Mouse (Mus musculus) G1E (cell line): Measurements from ENCODE around the gene Naif1. TPM values are rescaled to one million over a fixed set of nuclear protein-coding genes. Genes with fewer than 3 reads are reported as not detected.

ENCODE experiments used
- ATAC-seq: 2 replicates; pipeline ENCODE4 v1.8.0; 2016; ENCODE audit warnings: mild to moderate bottlenecking; ENCODE audit not compliant: insufficient number of reproducible peaks, poor library complexity, low FRiP score, severe bottlenecking; ENCODE audit errors: extremely low read depth
- DNase-seq: peaks from one replicate; pipeline ENCODE4 v3.0.0; 2012; ENCODE audit warnings: low spot score
- H3K27me3 ChIP-seq: 2 replicates; pipeline ENCODE4 v1.6.1; 2012; ENCODE audit warnings: mild to moderate bottlenecking, low read length, inconsistent platforms; ENCODE audit not compliant: insufficient read depth
- H3K36me3 ChIP-seq: replicated peaks from 2 replicates; pipeline ENCODE3; 2012; ENCODE audit warnings: mild to moderate bottlenecking, inconsistent platforms
- H3K4me1 ChIP-seq: 2 replicates; pipeline ENCODE4 v1.6.1; 2012; ENCODE audit warnings: low read depth, low read length, inconsistent platforms, mixed read lengths; ENCODE audit not compliant: insufficient read depth
- H3K4me3 ChIP-seq: 2 replicates; pipeline ENCODE4 v1.5.1; 2012; ENCODE audit warnings: low read depth, mild to moderate bottlenecking, inconsistent platforms, low read length, moderate library complexity, mixed read lengths
- H3K9me3 ChIP-seq: replicated peaks from 2 replicates; pipeline ENCODE4 v1.6.1; 2012; ENCODE audit warnings: inconsistent platforms
- CTCF ChIP-seq: IDR thresholded peaks from 2 replicates; pipeline ENCODE4 v1.5.1; 2012; ENCODE audit warnings: low read depth, low read length, inconsistent platforms, mixed read lengths
- GATA1 ChIP-seq: IDR thresholded peaks from 2 replicates; pipeline ENCODE4 v1.6.1; 2012; ENCODE audit warnings: borderline replicate concordance, low read length, inconsistent platforms, mixed read lengths
- GATA2 ChIP-seq: IDR thresholded peaks from 2 replicates; pipeline ENCODE4 v1.6.1; 2012; ENCODE audit warnings: low read depth, low read length, inconsistent platforms, borderline replicate concordance
- POLR2AphosphoS5 ChIP-seq: IDR thresholded peaks from 2 replicates; pipeline ENCODE4 v1.6.1; 2012; ENCODE audit warnings: low read depth, low read length, inconsistent platforms; ENCODE audit not compliant: insufficient replicate concordance
- TAL1 ChIP-seq: conservative IDR thresholded peaks from 2 replicates; pipeline ENCODE4 v1.6.1; 2012; ENCODE audit warnings: low read depth, low read length, inconsistent platforms, mixed read lengths
- polyA plus RNA-seq: library from polyadenylated mRNA; stranded (reverse); fragments of >175 nt; gene quantifications from 2 replicates; pipeline ENCODE4 v1.2.3, GENCODE M21; 2012
- total RNA-seq, 2 experiments: library from RNA; stranded (forward) in 1 of 2; stranded (reverse) in 1 of 2; fragments of 200-1000 nt in 1 of 2; fragments of >200 nt in 1 of 2; fragmentation: Nextera tagmentation in 1 of 2; gene quantifications; 2 replicates each; pipeline ENCODE4 v1.2.3; 2014 to 2017

Gene Naif1
- total and polyA plus RNA-seq, 3 experiments, result 3.9 to 6.9 (median 4.0) TPM

DNA sequence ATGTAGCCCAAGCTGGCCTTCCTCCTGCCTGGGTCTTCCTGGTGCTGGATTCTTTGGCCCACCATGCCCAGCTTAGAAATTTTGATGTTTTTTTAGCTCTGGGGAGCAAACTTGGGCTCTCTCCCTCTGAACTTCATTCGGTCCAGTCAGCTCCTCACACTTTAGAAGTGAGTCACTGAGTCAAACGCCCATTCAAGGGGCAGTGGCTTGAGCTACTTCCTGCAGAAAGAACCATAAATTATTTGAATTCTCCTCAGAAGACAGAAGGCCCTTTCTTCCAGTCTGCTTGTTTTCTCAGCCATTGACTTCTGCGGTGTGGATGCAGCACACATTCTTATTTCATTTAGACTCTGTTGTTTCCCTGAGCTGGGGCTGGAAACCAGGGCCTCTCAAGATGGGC lies 53.3 kb downstream of the Naif1 start:
- DNase-seq (no peak), ATAC-seq (no peak)
- no peaks in the 10 kb centered on the region for H3K36me3 ChIP-seq
- peaks cover 9% of the 10 kb centered on the region for H3K9me3 ChIP-seq
- TF ChIP-seq GATA1 (no peak), POLR2AphosphoS5 (no peak), GATA2 (no peak), TAL1 (no peak), CTCF (no peak)
- no peaks in the 10 kb centered on the region; the same call in 1 of the 2 replicates for H3K27me3 ChIP-seq
- H3K4me1 ChIP-seq, result peaks cover 62% of the 10 kb centered on the region
- no peak overlapping the region for H3K4me3 ChIP-seq

GRCm38 (mm10) chr2:32505536-32505935 lies 55.3 kb downstream of the Naif1 start:
- no peaks in the 10 kb centered on the region; the same call in 1 of the 2 replicates for H3K27me3 ChIP-seq
- H3K4me1 ChIP-seq, result peaks cover 59% of the 10 kb centered on the region
- no peak overlapping the region for H3K4me3 ChIP-seq
- TF ChIP-seq GATA1 (no peak), POLR2AphosphoS5 (no peak), TAL1 (no peak), GATA2 (no peak), CTCF (no peak)
- no peak for ATAC-seq
- H3K36me3 ChIP-seq, result no peaks in the 10 kb centered on the region
- peaks cover 4% of the 10 kb centered on the region for H3K9me3 ChIP-seq
- no peak for DNase-seq

Other genes starting within 250 kb of the Naif1 start
- gene Pomt1, start 213.9 kb upstream of the Naif1 start, total RNA-seq (2014; fragmentation: Nextera tagmentation), result 25.8 and 31.8 TPM in 2 replicates
- 15.0 and 17.7 TPM in 2 replicates for gene Pomt1, start 213.9 kb upstream of the Naif1 start, total RNA-seq (2017)
- gene Pomt1, start 213.9 kb upstream of the Naif1 start, polyA plus RNA-seq, result 12.3 and 12.8 TPM in 2 replicates
- 26.1 and 50.0 TPM in 2 replicates for gene Uck1, start 190.3 kb upstream of the Naif1 start, total RNA-seq (2014; fragmentation: Nextera tagmentation)
- gene Uck1, start 190.3 kb upstream of the Naif1 start, total RNA-seq (2017), result 41.7 and 42.5 TPM in 2 replicates
- gene Uck1, start 190.3 kb upstream of the Naif1 start, polyA plus RNA-seq, result 53.2 and 56.1 TPM in 2 replicates
- 19.5 and 24.5 TPM in 2 replicates for gene Golga2, start 163.1 kb upstream of the Naif1 start, total RNA-seq (2014; fragmentation: Nextera tagmentation)
- gene Golga2, start 163.1 kb upstream of the Naif1 start, total RNA-seq (2017), result 35.2 and 35.6 TPM in 2 replicates
- 20.8 and 24.3 TPM in 2 replicates for gene Golga2, start 163.1 kb upstream of the Naif1 start, polyA plus RNA-seq
- gene Swi5, start 162.4 kb upstream of the Naif1 start, total RNA-seq (2014; fragmentation: Nextera tagmentation), result 150 and 164 TPM in 2 replicates
- 482 and 488 TPM in 2 replicates for gene Swi5, start 162.4 kb upstream of the Naif1 start, total RNA-seq (2017)
- 351 and 432 TPM in 2 replicates for gene Swi5, start 162.4 kb upstream of the Naif1 start, polyA plus RNA-seq
- gene Ciz1, start 98.1 kb upstream of the Naif1 start, total RNA-seq (2014; fragmentation: Nextera tagmentation), result 196 and 213 TPM in 2 replicates
- 62.9 and 71.6 TPM in 2 replicates for gene Ciz1, start 98.1 kb upstream of the Naif1 start, total RNA-seq (2017)
- 306 and 372 TPM in 2 replicates for gene Ciz1, start 98.1 kb upstream of the Naif1 start, polyA plus RNA-seq
- gene Dnm1, start 97.1 kb upstream of the Naif1 start, total RNA-seq (2014; fragmentation: Nextera tagmentation), result not detected in 2 replicates
- gene Dnm1, start 97.1 kb upstream of the Naif1 start, total RNA-seq (2017), result 0.05 TPM in 1 of 2 replicates, not detected in the other
- 0.14 and 0.15 TPM in 2 replicates for gene Dnm1, start 97.1 kb upstream of the Naif1 start, polyA plus RNA-seq
- 61.4 and 63.6 TPM in 2 replicates for gene 1110008P14Rik, start 68.5 kb upstream of the Naif1 start, total RNA-seq (2014; fragmentation: Nextera tagmentation)
- gene 1110008P14Rik, start 68.5 kb upstream of the Naif1 start, total RNA-seq (2017), result 26.5 and 33.0 TPM in 2 replicates
- gene 1110008P14Rik, start 68.5 kb upstream of the Naif1 start, polyA plus RNA-seq, result 61.9 and 82.0 TPM in 2 replicates
- not detected in 2 replicates for gene Lcn2, start 62.2 kb upstream of the Naif1 start, total RNA-seq (2014; fragmentation: Nextera tagmentation)
- not detected in 2 replicates for gene Lcn2, start 62.2 kb upstream of the Naif1 start, total RNA-seq (2017)
- 0.05 TPM in 1 of 2 replicates, not detected in the other for gene Lcn2, start 62.2 kb upstream of the Naif1 start, polyA plus RNA-seq
- 13.8 and 21.5 TPM in 2 replicates for gene Ptges2, start 54.6 kb upstream of the Naif1 start, total RNA-seq (2014; fragmentation: Nextera tagmentation)
- 11.5 and 12.4 TPM in 2 replicates for gene Ptges2, start 54.6 kb upstream of the Naif1 start, total RNA-seq (2017)
- gene Ptges2, start 54.6 kb upstream of the Naif1 start, polyA plus RNA-seq, result 6.8 and 7.0 TPM in 2 replicates
- gene Slc25a25, start 988 bp downstream of the Naif1 start, total RNA-seq (2014; fragmentation: Nextera tagmentation), result 5.1 and 25.4 TPM in 2 replicates
- gene Slc25a25, start 988 bp downstream of the Naif1 start, total RNA-seq (2017), result 6.8 and 8.0 TPM in 2 replicates
- 6.5 and 6.9 TPM in 2 replicates for gene Slc25a25, start 988 bp downstream of the Naif1 start, polyA plus RNA-seq
- 33.6 and 35.0 TPM in 2 replicates for gene Fam102a, start 84.9 kb downstream of the Naif1 start, total RNA-seq (2014; fragmentation: Nextera tagmentation)
- 28.7 and 30.1 TPM in 2 replicates for gene Fam102a, start 84.9 kb downstream of the Naif1 start, total RNA-seq (2017)
- 28.9 and 32.7 TPM in 2 replicates for gene Fam102a, start 84.9 kb downstream of the Naif1 start, polyA plus RNA-seq
- gene Dpm2, start 120.4 kb downstream of the Naif1 start, total RNA-seq (2014; fragmentation: Nextera tagmentation), result 74.6 and 85.4 TPM in 2 replicates
- gene Dpm2, start 120.4 kb downstream of the Naif1 start, total RNA-seq (2017), result 59.3 and 64.4 TPM in 2 replicates
- 8.2 and 9.4 TPM in 2 replicates for gene Dpm2, start 120.4 kb downstream of the Naif1 start, polyA plus RNA-seq
- 1.0 TPM in 1 of 2 replicates, not detected in the other for gene Pip5kl1, start 124.3 kb downstream of the Naif1 start, total RNA-seq (2014; fragmentation: Nextera tagmentation)
- gene Pip5kl1, start 124.3 kb downstream of the Naif1 start, total RNA-seq (2017), result 0.71 and 1.0 TPM in 2 replicates
- gene Pip5kl1, start 124.3 kb downstream of the Naif1 start, polyA plus RNA-seq, result 0.11 and 0.13 TPM in 2 replicates
- not detected in 2 replicates for gene 9430097D07Rik, start 125.2 kb downstream of the Naif1 start, total RNA-seq (2014; fragmentation: Nextera tagmentation)
- gene 9430097D07Rik, start 125.2 kb downstream of the Naif1 start, total RNA-seq (2017), result 0.11 TPM in 1 of 2 replicates, not detected in the other
- gene 9430097D07Rik, start 125.2 kb downstream of the Naif1 start, polyA plus RNA-seq, result not detected in 2 replicates
- gene St6galnac4, start 136.6 kb downstream of the Naif1 start, total RNA-seq (2014; fragmentation: Nextera tagmentation), result 15.4 and 25.2 TPM in 2 replicates
- 6.7 and 8.1 TPM in 2 replicates for gene St6galnac4, start 136.6 kb downstream of the Naif1 start, total RNA-seq (2017)
- 20.8 and 24.4 TPM in 2 replicates for gene St6galnac4, start 136.6 kb downstream of the Naif1 start, polyA plus RNA-seq
- 18.3 and 20.2 TPM in 2 replicates for gene St6galnac6, start 149.3 kb downstream of the Naif1 start, total RNA-seq (2014; fragmentation: Nextera tagmentation)
- 16.8 and 19.8 TPM in 2 replicates for gene St6galnac6, start 149.3 kb downstream of the Naif1 start, total RNA-seq (2017)
- 36.6 and 39.2 TPM in 2 replicates for gene St6galnac6, start 149.3 kb downstream of the Naif1 start, polyA plus RNA-seq
- not detected in 2 replicates for gene Ak1, start 171.3 kb downstream of the Naif1 start, total RNA-seq (2014; fragmentation: Nextera tagmentation)
- 0.44 and 0.58 TPM in 2 replicates for gene Ak1, start 171.3 kb downstream of the Naif1 start, total RNA-seq (2017)
- 0.42 and 0.56 TPM in 2 replicates for gene Ak1, start 171.3 kb downstream of the Naif1 start, polyA plus RNA-seq
- gene Eng, start 196.1 kb downstream of the Naif1 start, total RNA-seq (2014; fragmentation: Nextera tagmentation), result 4.4 and 6.4 TPM in 2 replicates
- 0.76 and 0.93 TPM in 2 replicates for gene Eng, start 196.1 kb downstream of the Naif1 start, total RNA-seq (2017)
- gene Eng, start 196.1 kb downstream of the Naif1 start, polyA plus RNA-seq, result 5.3 and 6.3 TPM in 2 replicates